Mouse (Mus musculus) adipocyte (in vitro differentiated cells): ENCODE measurements around the gene Rfc2.
A peak's percentile ranks its signal among the peaks of the same experiment; 100 is the strongest.

Experiments used
- DNase-seq: peaks from one replicate; pipeline ENCODE4 v3.0.0-alpha.2; 2016; ENCODE audit warnings: low spot score

The Rfc2 gene

GRCm38 (mm10) chr5:134581146-134581545 lies at the start of gene Rfc2:
Gene Rfc2, plus strand, starts transcription at chr5:134581366.
- DNase-seq: no peak

GRCm38 (mm10) chr5:134531585-134531984 lies 49.6 kb upstream of the Rfc2 start:
- DNase-seq: no peak

GRCm38 (mm10) chr5:134532417-134532816 lies 48.7 kb upstream of the Rfc2 start:
- no peak for DNase-seq

GRCm38 (mm10) chr5:134536036-134536435 lies 45.1 kb upstream of the Rfc2 start:
- peak; percentile 28 for DNase-seq

- peak; percentile 93 for DNase-seq
Observed at GRCm38 (mm10) chr5:134539891-134540290, 41.3 kb upstream of the Rfc2 start.

GRCm38 (mm10) chr5:134540881-134541280 lies 40.3 kb upstream of the Rfc2 start:
- peak; percentile 98 for DNase-seq

GRCm38 (mm10) chr5:134541640-134542039 lies 39.5 kb upstream of the Rfc2 start:
- peak; percentile 73 for DNase-seq

GRCm38 (mm10) chr5:134544516-134545241 lies 36.5 kb upstream of the Rfc2 start:
- peak; percentile 73 for DNase-seq

- peak; percentile 35 for DNase-seq
Observed at GRCm38 (mm10) chr5:134545242-134545629, 35.9 kb upstream of the Rfc2 start.

GRCm38 (mm10) chr5:134546790-134547189 lies 34.4 kb upstream of the Rfc2 start:
- no peak for DNase-seq

GRCm38 (mm10) chr5:134548306-134548705 lies 32.9 kb upstream of the Rfc2 start:
- no peak for DNase-seq

GRCm38 (mm10) chr5:134549640-134550168 lies 31.5 kb upstream of the Rfc2 start:
- DNase-seq: no peak

GRCm38 (mm10) chr5:134550836-134551232 lies 30.3 kb upstream of the Rfc2 start:
- DNase-seq: no peak

- DNase-seq: peak; percentile 50
Observed at GRCm38 (mm10) chr5:134551233-134552109, 29.7 kb upstream of the Rfc2 start.

- DNase-seq: peak; percentile 98
Observed at GRCm38 (mm10) chr5:134552110-134552972, 28.8 kb upstream of the Rfc2 start, which contains the start of gene Clip2. Gene Clip2, minus strand, starts transcription at chr5:134552434.

- DNase-seq: peak; percentile 47
Observed at GRCm38 (mm10) chr5:134553951-134554546, 27.1 kb upstream of the Rfc2 start.

- no peak for DNase-seq
Observed at GRCm38 (mm10) chr5:134555463-134556164, 25.6 kb upstream of the Rfc2 start.

- no peak for DNase-seq
Observed at GRCm38 (mm10) chr5:134560071-134560449, 21.1 kb upstream of the Rfc2 start, which contains the start of gene Syna. Gene Syna, minus strand, starts transcription at chr5:134560171.

- DNase-seq: no peak
Observed at GRCm38 (mm10) chr5:134560450-134561171, 20.6 kb upstream of the Rfc2 start.

- no peak for DNase-seq
Observed at GRCm38 (mm10) chr5:134564272-134564671, 16.9 kb upstream of the Rfc2 start.
